Mouse (Mus musculus): Measurements from ENCODE around the gene Cib3. TPM values are rescaled to one million over a fixed set of nuclear protein-coding genes. Genes with fewer than 3 reads are reported as not detected.
A peak's percentile ranks its signal among the peaks of the same experiment; 100 is the strongest.

Gene Cib3
- polyA plus RNA-seq, 1 experiment from 2014 or later: not detected

DNA sequence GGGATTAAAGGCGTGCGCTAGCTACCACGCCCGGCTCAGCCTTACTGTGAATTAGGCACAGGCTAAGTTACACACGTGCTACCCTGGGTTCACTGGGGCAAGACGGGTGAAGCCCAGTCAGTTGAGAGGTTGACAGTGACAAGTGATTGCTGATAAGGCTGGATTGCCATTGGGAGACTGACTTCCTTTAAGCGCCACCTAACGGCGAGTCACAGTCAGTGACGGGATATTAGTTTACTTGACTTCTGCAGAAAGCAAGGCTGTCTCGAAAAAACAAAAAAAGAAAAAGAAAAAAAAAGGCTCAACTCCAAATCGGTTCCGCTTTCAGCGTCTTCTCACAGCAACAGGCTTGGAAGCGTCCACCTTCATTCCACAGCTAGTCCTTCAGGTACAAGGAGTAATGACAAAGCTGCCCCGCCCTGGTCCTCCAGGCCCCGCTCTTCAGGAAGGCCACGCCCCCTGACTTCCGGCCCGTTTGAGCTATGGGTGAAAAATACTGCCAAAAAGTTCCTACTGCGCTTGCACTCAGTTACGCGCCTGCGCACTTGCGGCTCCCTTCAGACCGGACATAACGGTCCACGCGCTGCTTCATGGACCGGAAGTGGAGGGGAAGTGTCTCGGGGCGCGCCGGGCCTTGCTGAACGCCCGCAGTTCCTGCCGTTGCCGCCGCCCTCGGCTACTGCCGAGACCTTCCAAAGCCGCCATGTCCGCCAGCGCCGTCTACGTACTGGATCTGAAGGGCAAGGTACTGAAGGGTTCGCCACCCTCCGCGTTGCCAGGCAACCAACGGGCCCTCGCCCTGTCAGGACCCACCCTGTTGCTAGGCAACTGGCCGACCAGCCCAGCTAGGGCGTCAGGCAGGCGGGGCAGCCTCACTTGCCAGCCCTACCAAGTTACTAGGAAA lies 27.1 kb upstream of the Cib3 start, which contains the start of gene Ap1m1:
Gene Ap1m1 (plus strand): TSS at position 520 of the 904 bp plus-strand sequence.
- WGBS: under 1% methylated on average over 54 of the region's 54 CpGs
- Histone ChIP-seq H3K4me3 (peak within 1 kb of the TSS; percentile 73), H3K9ac (peak within 1 kb of the TSS; percentile 77), H3K36me3 (peaks cover 17% of the 10 kb centered on the region; the same call in 1 of the 2 replicates), H3K9me3 (replicated peaks) (no peaks in the 10 kb centered on the region), H3K4me2 (peak within 1 kb of the TSS; percentile 73), H3K27ac (ENCODE audit: poor library complexity, severe bottlenecking) (peak within 1 kb of the TSS; percentile 94), H3K4me1 (replicated peaks) (peaks cover 21% of the 10 kb centered on the region), H3K27me3 (replicated peaks) (no peaks in the 10 kb centered on the region)
- peak; percentile 96 for ATAC-seq (ENCODE audit: insufficient number of reproducible peaks, low FRiP score)

- WGBS: 88% methylated on average over 5 of the region's 5 CpGs
Measured at GRCm38 (mm10) chr8:72222656-72223055, 10.0 kb upstream of the Cib3 start.

DNA sequence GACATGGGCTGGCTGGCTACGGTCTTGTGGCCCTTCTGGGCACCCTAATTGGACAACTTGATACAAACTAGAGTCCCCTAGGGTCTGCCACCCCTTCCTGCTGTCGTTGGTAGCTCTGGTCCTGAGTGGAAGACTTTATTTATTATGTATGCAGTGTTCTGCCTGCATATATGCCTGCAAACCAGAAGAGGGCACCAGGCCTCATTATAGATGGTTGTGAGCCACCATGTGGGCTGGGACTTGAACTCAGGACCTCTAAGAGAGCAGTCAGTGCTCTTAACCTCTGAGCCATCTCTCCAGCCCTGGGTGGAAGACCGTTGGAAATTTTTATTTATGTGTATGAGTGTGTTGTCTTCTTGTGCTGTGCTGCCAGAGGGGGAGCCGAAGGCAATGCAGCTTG lies 8.1 kb upstream of the Cib3 start:
- no peaks in the 10 kb centered on the region for H3K9me3 ChIP-seq (replicated peaks)
- peaks cover 7% of the 10 kb centered on the region; the same call in 1 of the 2 replicates for H3K27me3 ChIP-seq (replicated peaks)
- peaks cover 28% of the 10 kb centered on the region for H3K36me3 ChIP-seq
- peak overlapping the region; percentile 77 for H3K4me3 ChIP-seq
- no peak for ATAC-seq (ENCODE audit: insufficient number of reproducible peaks, low FRiP score)
- H3K27ac ChIP-seq (ENCODE audit: poor library complexity, severe bottlenecking): no peak overlapping the region
- WGBS: 84% methylated on average over 4 of the region's 4 CpGs
- peak overlapping the region; percentile 71 for H3K4me2 ChIP-seq
- H3K9ac ChIP-seq: no peak overlapping the region
- peaks cover 10% of the 10 kb centered on the region for H3K4me1 ChIP-seq (replicated peaks)

More at GRCm38 (mm10) chr8:72222656-72223055, 10.0 kb upstream of the Cib3 start:
- no peak overlapping the region for H3K4me3 ChIP-seq
- no peaks in the 10 kb centered on the region for H3K27me3 ChIP-seq (replicated peaks)
- ATAC-seq (ENCODE audit: insufficient number of reproducible peaks, low FRiP score): no peak
- H3K36me3 ChIP-seq: peaks cover 28% of the 10 kb centered on the region
- H3K27ac ChIP-seq (ENCODE audit: poor library complexity, severe bottlenecking): no peak overlapping the region
- no peak overlapping the region for H3K9ac ChIP-seq
- peaks cover 10% of the 10 kb centered on the region for H3K4me1 ChIP-seq (replicated peaks)
- no peak overlapping the region for H3K4me2 ChIP-seq
- H3K9me3 ChIP-seq (replicated peaks): no peaks in the 10 kb centered on the region

DNA sequence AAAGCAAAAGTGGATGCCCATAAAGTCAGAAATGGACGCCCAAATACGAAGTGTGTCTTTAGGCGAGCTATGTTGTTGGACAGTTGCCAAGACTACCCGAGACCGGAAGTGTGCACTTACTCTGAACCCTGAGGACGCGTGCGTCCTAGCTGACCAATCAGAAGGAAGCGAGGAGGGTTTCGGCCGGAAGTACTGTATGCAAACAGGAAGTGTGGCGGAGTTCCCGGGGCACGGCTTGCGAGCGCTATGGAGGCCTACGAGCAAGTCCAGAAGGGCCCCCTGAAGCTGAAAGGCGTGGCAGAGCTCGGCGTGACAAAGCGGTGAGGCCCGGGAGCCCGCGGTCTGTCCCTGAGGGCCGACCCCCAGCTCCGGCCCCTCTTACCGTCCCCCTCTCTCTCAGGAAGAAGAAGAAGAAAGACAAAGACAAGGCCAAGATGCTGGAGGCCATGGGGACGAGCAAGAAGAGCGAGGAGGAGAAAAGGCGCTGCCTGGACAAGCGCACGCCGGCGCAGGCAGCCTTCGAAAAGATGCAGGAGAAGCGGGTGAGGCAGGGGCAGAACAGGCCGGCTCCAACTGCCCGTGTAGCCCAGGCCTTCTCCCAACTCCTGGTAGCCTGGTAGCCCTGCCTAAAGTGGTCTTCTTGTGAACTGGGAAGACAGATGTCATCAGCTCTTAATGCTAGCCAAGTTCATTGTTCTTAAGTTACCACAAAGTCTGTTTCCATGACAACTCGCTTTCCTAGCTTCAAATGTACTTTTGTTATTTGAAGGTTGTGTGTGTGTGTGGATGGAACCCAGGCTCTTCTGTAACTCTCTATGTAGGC lies 7.1 kb upstream of the Cib3 start, which contains the start of gene Fam32a:
Gene Fam32a (plus strand): TSS at position 190 of the 823 bp plus-strand sequence.
- Histone ChIP-seq H3K36me3 (peaks cover 28% of the 10 kb centered on the region), H3K9ac (peak within 1 kb of the TSS; percentile 74), H3K4me3 (peak within 1 kb of the TSS; percentile 77), H3K27ac (ENCODE audit: poor library complexity, severe bottlenecking) (peak within 1 kb of the TSS; percentile 58), H3K4me2 (peak within 1 kb of the TSS; percentile 71), H3K9me3 (replicated peaks) (no peaks in the 10 kb centered on the region), H3K4me1 (replicated peaks) (peaks cover 10% of the 10 kb centered on the region), H3K27me3 (replicated peaks) (peaks cover 12% of the 10 kb centered on the region; the same call in 1 of the 2 replicates)
- WGBS: 15% methylated on average over 39 of the region's 39 CpGs
- ATAC-seq (ENCODE audit: insufficient number of reproducible peaks, low FRiP score): peak; percentile 95

GRCm38 (mm10) chr8:72218781-72219540 lies 6.3 kb upstream of the Cib3 start:
- H3K4me2 ChIP-seq: peak overlapping the region; percentile 71
- peaks cover 26% of the 10 kb centered on the region for H3K36me3 ChIP-seq
- no peaks in the 10 kb centered on the region for H3K9me3 ChIP-seq (replicated peaks)
- H3K9ac ChIP-seq: no peak overlapping the region
- no peak overlapping the region for H3K27ac ChIP-seq (ENCODE audit: poor library complexity, severe bottlenecking)
- 82% methylated on average over 10 of the region's 10 CpGs for WGBS
- peak overlapping the region; percentile 77 for H3K4me3 ChIP-seq
- H3K27me3 ChIP-seq (replicated peaks): peaks cover 14% of the 10 kb centered on the region; the same call in 1 of the 2 replicates
- ATAC-seq (ENCODE audit: insufficient number of reproducible peaks, low FRiP score): no peak
- peaks cover 10% of the 10 kb centered on the region for H3K4me1 ChIP-seq (replicated peaks)

DNA sequence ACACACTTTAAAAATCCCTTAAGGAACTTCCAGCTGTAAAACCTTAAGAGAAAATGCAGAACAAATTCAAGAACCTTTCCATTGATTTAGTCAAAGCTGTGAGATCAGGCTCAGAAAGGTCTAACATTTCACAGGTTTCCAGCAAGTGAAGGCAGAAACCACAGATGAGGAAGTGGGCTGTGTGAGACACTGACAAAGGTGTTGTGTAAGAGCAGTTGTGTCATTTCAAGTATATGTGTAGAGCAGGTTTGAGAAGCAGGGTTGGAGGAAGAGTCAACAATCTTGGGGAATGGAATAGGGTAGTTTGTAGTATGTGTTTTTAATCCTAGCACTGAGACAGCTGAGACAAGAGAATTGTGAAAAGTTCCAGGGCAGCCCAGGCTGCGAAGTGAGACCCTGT lies 3.2 kb upstream of the Cib3 start:
- no peaks in the 10 kb centered on the region for H3K9me3 ChIP-seq (replicated peaks)
- H3K27ac ChIP-seq (ENCODE audit: poor library complexity, severe bottlenecking): no peak overlapping the region
- H3K4me3 ChIP-seq: no peak overlapping the region
- H3K4me2 ChIP-seq: no peak overlapping the region
- H3K4me1 ChIP-seq (replicated peaks): peaks cover 8% of the 10 kb centered on the region
- WGBS: 29% methylated on average over 1 of the region's 1 CpGs
- H3K9ac ChIP-seq: no peak overlapping the region
- ATAC-seq (ENCODE audit: insufficient number of reproducible peaks, low FRiP score): no peak
- peaks cover 21% of the 10 kb centered on the region for H3K27me3 ChIP-seq (replicated peaks)
- no peaks in the 10 kb centered on the region for H3K36me3 ChIP-seq

- Histone ChIP-seq H3K27ac (ENCODE audit: poor library complexity, severe bottlenecking) (no peak overlapping the region), H3K36me3 (no peaks in the 10 kb centered on the region), H3K27me3 (replicated peaks) (peaks cover 21% of the 10 kb centered on the region), H3K9me3 (replicated peaks) (no peaks in the 10 kb centered on the region), H3K4me3 (no peak overlapping the region), H3K4me2 (no peak overlapping the region), H3K9ac (no peak overlapping the region), H3K4me1 (replicated peaks) (no peaks in the 10 kb centered on the region)
- ATAC-seq (ENCODE audit: insufficient number of reproducible peaks, low FRiP score): no peak
- WGBS: 29% methylated on average over 2 of the region's 2 CpGs
Measured at GRCm38 (mm10) chr8:72215060-72215459, 2.4 kb upstream of the Cib3 start.

DNA sequence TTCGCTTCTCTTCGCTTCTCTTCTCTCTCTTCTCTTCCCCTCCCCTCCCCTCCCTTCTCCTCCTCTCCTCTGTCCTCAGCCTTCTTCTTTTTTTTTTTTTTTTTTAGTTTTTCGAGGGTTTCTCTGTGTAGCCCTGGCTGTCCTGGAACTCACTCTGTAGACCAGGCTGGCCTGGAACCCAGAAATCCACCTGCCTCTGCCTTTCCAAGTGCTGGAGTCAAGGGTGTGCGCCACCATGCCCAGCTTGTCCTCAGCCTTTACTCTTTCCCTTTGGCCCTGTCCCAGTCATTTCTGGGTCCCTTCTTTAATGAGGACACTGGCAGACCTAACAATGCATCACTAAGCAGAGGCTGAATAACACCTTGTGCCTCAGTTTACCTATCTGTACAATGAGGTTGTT lies 899 bp upstream of the Cib3 start, which contains the start of gene Gm11034:
Gene Gm11034 (minus strand): TSS at position 101 of the 400 bp plus-strand sequence.
- Histone ChIP-seq H3K4me3 (no peak within 1 kb of the TSS), H3K4me2 (no peak within 1 kb of the TSS), H3K9me3 (replicated peaks) (no peaks in the 10 kb centered on the region), H3K27ac (ENCODE audit: poor library complexity, severe bottlenecking) (no peak within 1 kb of the TSS), H3K4me1 (replicated peaks) (no peaks in the 10 kb centered on the region), H3K9ac (no peak within 1 kb of the TSS), H3K27me3 (replicated peaks) (peaks cover 21% of the 10 kb centered on the region), H3K36me3 (no peaks in the 10 kb centered on the region)
- ATAC-seq (ENCODE audit: insufficient number of reproducible peaks, low FRiP score): no peak
- WGBS: 70% methylated on average over 4 of the region's 4 CpGs

DNA sequence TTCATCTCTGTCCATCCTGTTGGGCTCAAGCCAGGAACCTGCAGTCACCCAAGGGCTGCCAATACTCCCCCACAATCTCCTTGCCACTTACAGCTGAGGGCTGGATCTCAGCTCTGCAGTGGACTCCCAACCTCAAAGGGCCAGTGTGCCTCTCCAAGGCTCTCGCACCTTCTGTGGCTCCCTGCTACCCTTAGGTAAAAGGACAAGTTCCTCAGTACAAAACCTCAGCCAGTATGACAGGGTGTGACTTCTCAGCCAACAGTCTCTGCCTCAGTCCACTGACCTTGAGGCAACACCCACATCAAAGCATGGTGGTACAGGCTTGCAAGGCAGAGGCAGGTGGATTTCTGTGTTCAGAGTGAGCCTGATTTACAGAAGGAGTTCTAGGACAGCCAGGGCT lies 791 bp downstream of the Cib3 start:
- 78% methylated on average over 1 of the region's 1 CpGs for WGBS

DNA sequence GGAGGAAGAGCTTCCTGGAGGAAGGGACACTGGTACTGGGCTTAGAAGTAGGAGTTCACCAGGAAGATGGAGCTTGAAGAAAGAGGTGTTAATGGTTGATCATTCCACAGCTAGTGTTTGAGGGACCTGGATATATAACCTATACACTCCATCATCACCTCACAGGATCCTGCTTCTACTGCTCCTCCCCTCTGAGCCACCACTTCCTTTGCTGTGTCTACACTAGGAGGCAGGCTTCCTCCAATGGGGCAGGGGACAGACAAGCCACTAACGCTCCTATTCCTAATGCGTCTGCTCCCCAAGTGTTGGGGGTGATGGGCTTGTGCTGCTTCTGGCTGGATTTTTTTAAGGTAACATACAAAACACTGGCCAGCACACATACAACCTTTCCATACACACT lies 1.9 kb downstream of the Cib3 start:
- H3K36me3 ChIP-seq: no peaks in the 10 kb centered on the region
- no peaks in the 10 kb centered on the region for H3K4me1 ChIP-seq (replicated peaks)
- 44% methylated on average over 2 of the region's 2 CpGs for WGBS
- H3K9me3 ChIP-seq (replicated peaks): no peaks in the 10 kb centered on the region
- no peak overlapping the region for H3K27ac ChIP-seq (ENCODE audit: poor library complexity, severe bottlenecking)
- peaks cover 14% of the 10 kb centered on the region; the same call in 1 of the 2 replicates for H3K27me3 ChIP-seq (replicated peaks)
- no peak overlapping the region for H3K9ac ChIP-seq
- H3K4me2 ChIP-seq: no peak overlapping the region
- no peak overlapping the region for H3K4me3 ChIP-seq
- no peak for ATAC-seq (ENCODE audit: insufficient number of reproducible peaks, low FRiP score)

More for the DNA sequence above, 791 bp downstream of the Cib3 start:
- Histone ChIP-seq H3K4me3 (no peak overlapping the region), H3K36me3 (no peaks in the 10 kb centered on the region), H3K4me2 (no peak overlapping the region), H3K9me3 (replicated peaks) (no peaks in the 10 kb centered on the region), H3K27me3 (replicated peaks) (peaks cover 19% of the 10 kb centered on the region; the same call in 1 of the 2 replicates), H3K9ac (no peak overlapping the region), H3K4me1 (replicated peaks) (no peaks in the 10 kb centered on the region), H3K27ac (ENCODE audit: poor library complexity, severe bottlenecking) (no peak overlapping the region)
- no peak for ATAC-seq (ENCODE audit: insufficient number of reproducible peaks, low FRiP score)
